In genomic region chrX:169986519-169987367, GRCm38 (mm10) we compare ENCODE assay signal across 8 mouse cellular contexts. TPM values are rescaled to one million over a fixed set of nuclear protein-coding genes. Genes with fewer than 3 reads are reported as not detected.
DNase-seq lines count a peak whose midpoint lies in the region; ATAC-seq and TF ChIP-seq lines count a peak whose summit lies in the region.
"Not testable (repeated sequence)": the region's sequence is repeated elsewhere in the genome, so short reads cannot be mapped to it uniquely, and the experiment has no call there.

No protein-coding gene starts in this region.

- not testable (repeated sequence) for TF ChIP-seq CTCF in cortical plate, adult 2 months (IDR thresholded peaks at IDR 0.05; ENCODE audit: extremely low read depth, insufficient read depth, low read length); hindbrain, postnatal 0 days (IDR thresholded peaks at IDR 0.05; ENCODE audit: low read depth)
- TF ChIP-seq CTCF in gastrocnemius, adult 2 months (IDR thresholded peaks at IDR 0.05) = peak; percentile 77

- peak overlapping the region; percentile 49 for H3K4me2 ChIP-seq in hindbrain, postnatal 0 days (ENCODE audit: low read depth, low read length)

- H3K27ac ChIP-seq in cortical plate, adult 2 months (ENCODE audit: insufficient read depth, low read length) = peak overlapping the region; percentile 19
- peak overlapping the region; percentile 63 for H3K27ac ChIP-seq in gastrocnemius, adult 2 months
- H3K27ac ChIP-seq in hindbrain, postnatal 0 days = peak overlapping the region; percentile 28

- peak; percentile 86 for DNase-seq in gastrocnemius, adult 2 months
- peak; percentile 52 for DNase-seq in hindbrain, postnatal 0 days (ENCODE audit: low spot score)
- peak; percentile 70 to 98 for DNase-seq in left cerebral cortex, adult 18-20 months (ENCODE audit: low spot score in 2 of 2)
- peak; percentile 92 to 93 for DNase-seq in lung, postnatal 4 days
- peak; percentile 93 for DNase-seq in retina, postnatal 1 day
- DNase-seq in thymus, postnatal 4 days = peak; percentile 94

- H3K9ac ChIP-seq in hindbrain, postnatal 0 days (replicated peaks; ENCODE audit: low read length) = peak overlapping the region; percentile 25; the same call in 1 of the 2 replicates

- peak overlapping the region; percentile 8 for H3K4me3 ChIP-seq in cortical plate, adult 2 months (ENCODE audit: insufficient read depth, low read length)
- H3K4me3 ChIP-seq in gastrocnemius, adult 2 months = peak overlapping the region; percentile 65
- peak overlapping the region; percentile 29 for H3K4me3 ChIP-seq in hindbrain, postnatal 0 days (ENCODE audit: low read length)

- not testable (repeated sequence) for H3K4me1 ChIP-seq in cortical plate, adult 2 months (ENCODE audit: control insufficient read depth, insufficient read depth, low read length); hindbrain, postnatal 0 days (ENCODE audit: insufficient read depth, low read length)

- H3K27me3 ChIP-seq in hindbrain, postnatal 0 days (ENCODE audit: insufficient read depth, low read length) = not testable (repeated sequence)

- H3K9me3 ChIP-seq in hindbrain, postnatal 0 days (ENCODE audit: low read length) = peaks cover 16% of the 10 kb centered on the region

- intact Hi-C loops in gastrocnemius, adult 2 months (cut with DNase I) = not testable (repeated sequence)

- not testable (repeated sequence) for TF ChIP-seq POLR2A in cortical plate, adult 2 months (IDR thresholded peaks at IDR 0.05; ENCODE audit: extremely low read depth, insufficient read depth, low read length)

- H3K36me3 ChIP-seq in hindbrain, postnatal 0 days (ENCODE audit: insufficient read depth, low read length) = not testable (repeated sequence)

- WGBS in hindbrain, postnatal 0 days = 29% methylated on average over 48 of the region's 51 CpGs

- peak; percentile 88 for ATAC-seq in activated CD4-positive, CD25-positive, alpha-beta regulatory T cell, adult 4 months
- ATAC-seq in hindbrain, postnatal 0 days = peak; percentile 93

RNA-seq across cellular contexts. Expression of gene Gm21887, which starts 22.7 kb away (rescaled TPM):
- polyA plus RNA-seq in activated CD4-positive, CD25-positive, alpha-beta regulatory T cell, adult 4 months (2017; shearing (Covaris generic)) = 1 to 10 TPM; 8.8 to 9.1 TPM
- 593 and 681 TPM in 2 replicates for polyA plus RNA-seq in cortical plate, adult 2 months (2012; rRNA removed)
- 10 to 100 TPM; 25.3 to 29.1 TPM for total RNA-seq in gastrocnemius, adult 2 months (2021)
- total RNA-seq in hindbrain, postnatal 0 days (2014; rRNA removed) = 8.3 and 87.1 TPM in 2 replicates
- polyA plus RNA-seq in hindbrain, postnatal 0 days (2015; fragmentation: Nextera tagmentation; extraction: Ambion mirVana) = 194 and 245 TPM in 2 replicates
- total RNA-seq in left cerebral cortex, adult 18-20 months (2021) = 100 to 1,000 TPM in 1 of 2 experiments, 10 to 100 TPM in 1; 96.1 to 185 TPM

Comparison
In these comparisons a context has a peak if more than half of its experiments do, and no peak if none do; other contexts are left out.
1. Peak in every context shown above with its lines: DNase-seq, ATAC-seq, H3K4me3 ChIP-seq and H3K27ac ChIP-seq.
2. H3K4me3 ChIP-seq: peak in every context shown above with its lines; median percentile 65 in gastrocnemius, adult 2 months; 29 in hindbrain, postnatal 0 days; 8 in cortical plate, adult 2 months.